Mouse (Mus musculus) lung, adult 2 months (tissue): ENCODE measurements around the gene St7.

Experiments
- CTCF ChIP-seq: fragments of 200-500 bp; IDR thresholded peaks from 2 replicates; pipeline ENCODE4 v1.5.1; 2011; ENCODE audit warnings: mild to moderate bottlenecking, low read length, control low read depth; ENCODE audit not compliant: insufficient read depth
- POLR2A ChIP-seq: fragments of 200-500 bp; IDR thresholded peaks from 2 replicates; pipeline ENCODE4 v1.6.1; 2011; ENCODE audit warnings: low read depth, mild to moderate bottlenecking, control low read depth, low read length, borderline replicate concordance; ENCODE audit errors: extremely low read depth

DNA sequence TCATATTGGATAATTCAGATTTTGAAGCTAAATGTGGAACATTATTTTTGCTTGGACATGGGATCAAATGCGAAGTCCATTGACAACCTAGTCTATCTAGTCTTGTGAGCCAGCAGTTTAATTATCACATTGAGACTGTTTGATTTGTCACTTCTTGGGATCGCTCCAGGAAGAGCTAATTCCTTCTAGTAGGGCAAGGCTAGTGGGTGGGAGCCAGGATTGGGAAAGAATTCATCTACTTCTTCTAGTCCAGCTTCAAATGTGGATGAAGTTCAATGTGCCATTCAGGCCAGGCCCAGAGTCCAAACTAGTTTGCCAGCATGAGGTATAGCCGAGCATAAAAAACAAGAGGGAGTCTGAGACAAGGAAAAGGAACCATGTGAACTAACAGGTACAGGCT, 100.7 kb downstream of the St7 start:
- TF ChIP-seq POLR2A (no peak), CTCF (no peak)
